Mouse (Mus musculus) forebrain, embryonic 13.5 days (tissue): ENCODE data around the gene Tigd3. TPM values are rescaled to one million over a fixed set of nuclear protein-coding genes. Genes with fewer than 3 reads are reported as not detected.

ENCODE experiments used
- ATAC-seq: fragments of 200-750 bp; cut with Nextera tagmentation; 2 replicates; pipeline ENCODE4 v1.8.0; 2017
- H3K27ac ChIP-seq: fragments of 300-500 bp; sonication (generic); 2 replicates; pipeline ENCODE4 v1.5.1; 2015; ENCODE audit warnings: inconsistent platforms, mild to moderate bottlenecking, moderate library complexity
- H3K27me3 ChIP-seq: fragments of 300-500 bp; sonication (generic); 2 replicates; pipeline ENCODE4 v1.6.1; 2015; ENCODE audit warnings: mild to moderate bottlenecking, inconsistent platforms
- H3K36me3 ChIP-seq: fragments of 300-500 bp; sonication (generic); 2 replicates; pipeline ENCODE4 v1.6.1; 2015; ENCODE audit warnings: mild to moderate bottlenecking, inconsistent platforms; ENCODE audit not compliant: poor library complexity, severe bottlenecking
- H3K4me1 ChIP-seq: fragments of 300-500 bp; sonication (generic); 2 replicates; pipeline ENCODE4 v1.6.1; 2015; ENCODE audit warnings: inconsistent platforms
- H3K4me2 ChIP-seq: fragments of 300-500 bp; sonication (generic); 2 replicates; pipeline ENCODE4 v1.6.1; 2015; ENCODE audit warnings: inconsistent platforms, mild to moderate bottlenecking, moderate library complexity
- H3K4me3 ChIP-seq: fragments of 300-500 bp; sonication (generic); 2 replicates; pipeline ENCODE4 v1.5.1; 2015; ENCODE audit warnings: mild to moderate bottlenecking, inconsistent platforms
- H3K9ac ChIP-seq: fragments of 300-500 bp; sonication (generic); 2 replicates; pipeline ENCODE4 v1.6.1; 2015; ENCODE audit warnings: mild to moderate bottlenecking, inconsistent platforms
- H3K9me3 ChIP-seq: fragments of 300-500 bp; sonication (generic); replicated peaks from 2 replicates; pipeline ENCODE4 v1.6.1; 2016; ENCODE audit warnings: inconsistent platforms
- WGBS: fragments of 180-500 bp; shearing (Covaris S2); methylation state at CpG from one replicate; pipeline ENCODE4 v1.1.7; 2015; 5-methylcytosine and 5-hydroxymethylcytosine counted together
- polyA plus RNA-seq: library from polyadenylated mRNA; unstranded; fragments of >200 nt; fragmentation: Nextera tagmentation; extraction: Ambion mirVana; gene quantifications from 2 replicates; pipeline ENCODE4 v1.2.1, GENCODE M21; 2015

The Tigd3 gene
- polyA plus RNA-seq, 1 experiment from 2014 or later, result 13.1 TPM

DNA sequence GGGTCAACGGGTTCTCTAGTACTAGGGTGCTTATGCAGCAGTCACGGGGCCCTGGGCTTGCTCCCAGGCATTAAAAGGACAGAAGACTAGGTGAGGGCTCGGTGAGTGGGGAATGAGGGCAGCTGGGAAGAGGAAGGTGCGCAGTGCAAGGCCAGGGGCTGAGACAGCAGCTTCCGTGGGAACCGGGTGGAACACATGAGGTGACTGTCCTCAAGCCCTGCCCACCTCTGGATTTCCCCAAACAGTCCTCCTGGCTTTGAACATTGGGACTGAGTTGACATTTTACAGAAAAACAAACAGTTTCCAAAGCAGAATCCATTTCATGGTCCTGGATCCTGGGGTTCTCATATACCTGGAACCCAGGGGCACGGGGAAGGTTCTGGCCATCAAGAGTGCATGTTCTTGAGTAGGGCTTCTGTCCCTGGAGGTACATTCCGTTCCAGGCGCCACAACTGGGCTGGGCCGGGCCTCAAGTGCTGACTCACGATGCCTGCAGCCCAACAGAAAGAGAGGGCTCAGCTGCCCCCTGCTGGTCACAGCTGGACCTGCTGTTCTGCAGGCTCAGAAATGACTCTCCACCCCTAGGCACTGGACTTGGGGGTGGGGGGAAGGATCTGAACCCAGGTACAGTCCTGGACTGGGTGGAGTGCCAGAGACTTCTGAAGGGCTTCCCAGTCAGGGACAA is 44.0 kb downstream of the Tigd3 start:
- H3K9ac ChIP-seq, result no peak overlapping the region
- H3K36me3 ChIP-seq, result peaks cover 20% of the 10 kb centered on the region
- no peaks in the 10 kb centered on the region for H3K9me3 ChIP-seq
- H3K27ac ChIP-seq, result no peak overlapping the region; the same call in 1 of the 2 replicates
- H3K27me3 ChIP-seq, result no peaks in the 10 kb centered on the region
- H3K4me3 ChIP-seq, result no peak overlapping the region
- H3K4me1 ChIP-seq, result peaks cover 61% of the 10 kb centered on the region
- WGBS, result 31% methylated on average over 11 of the region's 11 CpGs
- peak; percentile 14; the same call in 1 of the 2 replicates for ATAC-seq
- peak overlapping the region; percentile 18; the same call in 1 of the 2 replicates for H3K4me2 ChIP-seq

DNA sequence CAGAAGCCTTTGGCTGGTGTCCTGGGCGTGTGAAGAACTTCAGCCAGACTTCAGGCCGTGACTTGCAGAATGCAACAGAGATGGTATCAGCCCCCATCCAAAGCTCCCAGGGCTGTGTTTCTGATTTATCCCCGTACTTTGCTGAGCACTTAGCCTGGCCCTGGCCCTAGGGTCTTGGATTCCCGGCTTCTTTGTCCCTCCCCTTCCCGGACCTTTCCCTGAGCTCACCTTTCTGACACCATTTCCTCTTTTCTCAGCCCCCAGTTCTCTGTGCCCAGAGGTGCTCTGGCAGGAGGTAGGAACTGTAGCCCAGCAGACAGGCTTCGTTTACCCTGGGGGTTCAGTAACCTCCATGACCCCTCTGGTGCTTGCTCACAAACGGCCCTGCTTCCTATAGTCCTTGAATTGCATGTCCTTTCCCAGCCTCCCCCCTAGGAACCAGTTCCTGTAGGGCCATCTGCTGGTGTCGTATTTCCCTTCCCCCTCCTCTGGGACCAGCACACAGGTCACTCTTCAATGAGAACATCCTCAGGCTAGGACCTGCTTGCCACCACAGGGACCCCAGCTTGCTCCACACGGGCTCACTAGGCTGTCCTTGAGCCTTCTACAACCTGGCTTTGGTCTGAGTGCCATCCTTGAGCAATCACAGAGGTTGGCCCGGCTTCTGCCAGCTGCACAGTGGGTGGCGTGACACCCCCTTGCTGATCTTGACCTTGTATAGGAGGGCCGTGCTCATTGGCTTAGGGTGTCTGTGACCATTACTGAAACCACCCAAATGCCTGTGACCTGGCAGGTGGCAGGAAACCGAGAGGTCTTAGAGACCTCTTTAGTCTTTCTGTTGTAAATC is 44.9 kb downstream of the Tigd3 start:
- H3K4me2 ChIP-seq, result 0 out of 2 replicates have a peak overlapping the region, but pooled peaks have one; percentile 68
- H3K9ac ChIP-seq, result peak overlapping the region; percentile 69; the same call in 1 of the 2 replicates

DNA sequence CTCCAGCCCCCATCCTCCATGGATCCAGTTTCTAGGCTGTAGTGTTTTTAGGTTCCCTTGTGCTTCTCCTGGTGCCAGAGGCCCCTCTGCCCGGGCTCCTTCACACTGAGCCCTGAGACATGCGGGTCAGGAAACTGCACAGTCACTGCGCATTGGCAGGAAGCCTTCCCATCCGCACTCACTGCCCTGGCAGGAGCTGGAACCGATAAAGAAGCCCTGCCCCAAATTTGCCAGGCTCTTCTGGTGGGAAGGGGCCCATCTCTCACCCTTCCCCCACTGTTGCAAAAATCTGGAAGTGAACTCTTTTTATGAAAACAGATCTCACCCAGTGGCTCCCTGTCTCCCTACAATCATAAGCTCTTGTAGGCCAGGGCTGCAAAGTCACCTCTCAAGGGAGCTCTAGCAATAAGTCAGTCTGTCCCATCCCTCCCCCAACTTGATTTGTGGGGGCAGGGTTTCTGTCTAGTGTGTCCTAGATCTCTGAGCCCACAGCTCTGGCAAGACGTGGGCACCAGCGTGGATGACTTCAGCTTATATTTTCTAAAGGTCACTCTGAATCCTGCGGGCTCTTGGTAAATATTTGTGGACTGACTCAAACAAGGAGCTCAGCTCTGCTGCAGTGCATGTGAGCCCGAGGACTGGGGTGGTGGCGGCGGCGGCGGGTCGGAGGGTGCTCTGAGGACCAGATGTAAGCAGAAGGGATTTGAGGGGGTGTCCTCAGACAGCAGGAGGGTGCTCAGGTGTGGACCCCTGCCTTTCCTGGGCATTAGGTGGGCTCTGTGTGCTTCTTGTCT is 45.7 kb downstream of the Tigd3 start:
- Histone ChIP-seq H3K9me3 (no peaks in the 10 kb centered on the region), H3K27me3 (no peaks in the 10 kb centered on the region), H3K27ac (peak overlapping the region; percentile 99), H3K4me2 (peak overlapping the region; percentile 68), H3K4me1 (peaks cover 79% of the 10 kb centered on the region), H3K36me3 (peaks cover 18% of the 10 kb centered on the region), H3K4me3 (no peak overlapping the region), H3K9ac (peak overlapping the region; percentile 69)
- 65% methylated on average over 14 of the region's 14 CpGs for WGBS
- no peak for ATAC-seq

More for the DNA sequence above, 44.9 kb downstream of the Tigd3 start:
- no peak overlapping the region for H3K4me3 ChIP-seq
- H3K36me3 ChIP-seq, result peaks cover 19% of the 10 kb centered on the region
- H3K27me3 ChIP-seq, result no peaks in the 10 kb centered on the region
- peaks cover 70% of the 10 kb centered on the region for H3K4me1 ChIP-seq
- no peak overlapping the region; the same call in 1 of the 2 replicates for H3K27ac ChIP-seq
- no peaks in the 10 kb centered on the region for H3K9me3 ChIP-seq
- no peak for ATAC-seq
- 57% methylated on average over 13 of the region's 13 CpGs for WGBS

DNA sequence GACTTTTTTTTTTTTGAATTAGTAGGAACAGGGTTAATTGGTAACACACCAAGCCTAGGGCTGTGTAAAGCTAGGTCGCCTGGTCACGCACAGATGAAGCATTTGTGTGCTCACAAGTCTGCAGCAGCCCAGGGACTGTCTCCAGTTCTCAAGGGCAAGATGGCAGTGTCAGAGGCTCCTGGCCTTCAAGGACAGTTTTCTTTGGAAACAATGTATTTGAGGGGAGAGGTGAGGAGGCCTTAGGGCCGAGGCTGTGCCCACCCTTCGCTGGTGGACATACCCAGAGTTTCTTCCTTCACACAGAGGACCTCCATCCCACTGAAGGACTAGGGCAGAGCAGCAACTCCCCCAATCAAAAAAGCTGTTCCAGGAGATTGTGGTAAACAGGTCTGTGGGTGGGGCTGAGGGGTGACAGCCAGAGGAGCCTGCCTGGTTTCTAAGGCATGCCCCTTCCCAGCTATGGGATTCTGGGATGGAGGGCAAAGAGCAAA is 46.6 kb downstream of the Tigd3 start:
- H3K36me3 ChIP-seq, result peaks cover 9% of the 10 kb centered on the region
- peak overlapping the region; percentile 99 for H3K27ac ChIP-seq
- ATAC-seq, result no peak
- H3K27me3 ChIP-seq, result no peaks in the 10 kb centered on the region
- peaks cover 87% of the 10 kb centered on the region for H3K4me1 ChIP-seq
- H3K4me3 ChIP-seq, result peak overlapping the region; percentile 32; the same call in 1 of the 2 replicates
- peak overlapping the region; percentile 68 for H3K4me2 ChIP-seq
- peak overlapping the region; percentile 69 for H3K9ac ChIP-seq
- no peaks in the 10 kb centered on the region for H3K9me3 ChIP-seq
- 35% methylated on average over 4 of the region's 4 CpGs for WGBS

DNA sequence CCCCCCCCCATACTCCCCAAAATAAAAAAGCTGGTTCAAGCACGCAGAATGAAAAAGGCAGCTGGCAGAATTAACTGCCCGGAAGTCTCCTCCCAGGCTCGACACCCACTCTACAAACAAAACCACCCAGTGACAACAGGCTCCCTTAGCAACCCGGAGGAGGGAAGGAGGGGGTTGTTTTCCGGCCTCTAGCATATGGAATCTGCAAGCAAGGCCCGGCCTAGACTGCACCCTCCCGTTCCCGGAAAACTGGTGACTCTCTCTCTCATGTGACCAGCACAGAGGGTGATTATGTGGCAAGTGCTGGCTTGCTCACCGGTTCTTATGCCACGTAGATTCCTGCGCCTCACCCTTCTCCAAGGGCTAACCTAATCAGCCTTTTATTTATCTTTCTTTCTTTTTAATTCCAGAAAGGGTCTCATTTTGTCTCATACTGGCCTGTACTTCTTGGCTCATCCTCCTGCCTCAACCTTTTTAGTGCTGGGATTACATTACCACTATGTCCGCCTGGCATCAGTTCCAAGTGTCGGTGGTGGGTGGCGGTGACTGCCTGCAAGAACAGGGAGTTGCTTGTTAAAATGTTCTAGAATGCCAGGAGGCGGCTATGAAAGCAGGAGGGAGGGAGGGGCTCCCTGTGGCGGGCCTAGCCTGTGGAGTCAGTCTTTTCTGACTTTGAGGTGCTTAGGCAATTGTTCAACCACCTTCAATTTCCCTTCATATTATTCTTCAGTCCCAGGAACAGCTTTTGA is 47.2 kb downstream of the Tigd3 start:
- Histone ChIP-seq H3K4me1 (peaks cover 88% of the 10 kb centered on the region), H3K9ac (peak overlapping the region; percentile 69), H3K4me3 (peak overlapping the region; percentile 32), H3K9me3 (no peaks in the 10 kb centered on the region), H3K27me3 (no peaks in the 10 kb centered on the region), H3K4me2 (peak overlapping the region; percentile 68), H3K36me3 (0 out of 2 replicates have a peak, but pooled peaks cover 3% of the 10 kb centered on the region), H3K27ac (peak overlapping the region; percentile 99)
- peak; percentile 84 for ATAC-seq
- 2% methylated on average over 16 of the region's 16 CpGs for whole genome bisulfite sequencing

DNA sequence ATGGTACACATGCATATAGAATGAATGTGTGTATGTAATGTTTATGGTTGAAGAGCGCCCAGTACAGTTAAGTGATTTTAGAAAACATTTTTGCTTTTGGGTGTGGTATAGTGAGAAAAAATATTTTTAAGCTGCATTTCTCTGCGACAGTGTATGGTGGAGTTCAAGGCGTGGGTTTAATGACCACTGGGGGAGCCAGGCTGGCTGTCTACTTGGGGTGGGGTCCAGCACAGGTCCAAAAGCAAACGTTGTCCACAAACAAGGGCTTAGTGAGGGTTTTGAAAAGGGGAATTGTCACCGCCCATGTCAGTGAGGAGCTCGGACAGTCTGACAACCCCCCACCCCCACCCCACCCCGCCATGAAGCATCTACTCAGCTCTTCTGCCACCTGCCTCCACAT is 47.8 kb downstream of the Tigd3 start:
- H3K9me3 ChIP-seq, result no peaks in the 10 kb centered on the region
- H3K27ac ChIP-seq, result peak overlapping the region; percentile 99
- 1% methylated on average over 7 of the region's 7 CpGs for WGBS
- peaks cover 88% of the 10 kb centered on the region for H3K4me1 ChIP-seq
- H3K9ac ChIP-seq, result peak overlapping the region; percentile 69
- H3K4me3 ChIP-seq, result peak overlapping the region; percentile 32
- peak overlapping the region; percentile 68 for H3K4me2 ChIP-seq
- no peaks in the 10 kb centered on the region for H3K36me3 ChIP-seq
- ATAC-seq, result peak; percentile 40
- H3K27me3 ChIP-seq, result no peaks in the 10 kb centered on the region

DNA sequence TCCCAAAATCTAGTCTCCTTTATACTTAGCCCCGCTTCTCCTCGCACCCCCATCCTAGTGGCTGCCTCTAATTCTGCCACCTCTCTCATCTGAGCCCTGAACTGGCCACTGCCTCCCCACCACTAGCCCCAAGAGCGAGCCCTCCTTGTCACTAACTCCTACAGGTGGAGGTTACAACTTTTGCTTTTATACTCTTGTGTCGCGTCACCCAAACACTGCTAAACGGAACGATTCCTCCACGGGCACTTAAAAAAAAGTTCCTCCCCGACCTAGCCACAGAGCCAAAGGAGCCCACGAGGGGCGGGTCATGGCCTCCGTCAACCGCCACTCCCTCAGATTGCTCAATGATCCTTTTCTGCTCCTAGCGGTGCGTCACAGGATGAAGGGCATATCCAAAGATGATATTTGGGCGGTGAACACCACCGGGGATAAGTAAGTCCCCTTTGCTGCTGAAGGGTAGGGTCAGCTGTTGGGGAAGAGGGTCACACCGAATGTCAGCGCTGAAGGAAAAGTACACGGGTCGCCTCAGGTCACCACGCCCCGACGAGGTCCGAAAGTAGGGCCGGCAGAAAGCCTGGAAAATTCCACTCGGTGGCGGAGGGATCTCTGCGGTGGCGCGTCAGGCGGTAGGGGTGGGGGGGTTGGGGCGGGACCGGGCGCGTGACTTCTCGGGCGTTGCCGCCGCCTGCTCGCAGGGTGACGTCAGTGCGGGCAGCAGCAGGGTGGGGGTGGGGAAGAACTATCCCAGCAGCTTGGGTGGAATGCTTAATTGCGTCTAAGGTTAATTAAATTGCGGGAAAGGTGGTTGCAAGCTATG is 48.4 kb downstream of the Tigd3 start:
- no peaks in the 10 kb centered on the region for H3K9me3 ChIP-seq
- peaks cover 88% of the 10 kb centered on the region for H3K4me1 ChIP-seq
- H3K36me3 ChIP-seq, result no peaks in the 10 kb centered on the region
- H3K4me2 ChIP-seq, result peak overlapping the region; percentile 68
- peak overlapping the region; percentile 69 for H3K9ac ChIP-seq
- H3K27me3 ChIP-seq, result no peaks in the 10 kb centered on the region
- H3K27ac ChIP-seq, result peak overlapping the region; percentile 99
- peak; percentile 43 for ATAC-seq
- peak overlapping the region; percentile 32 for H3K4me3 ChIP-seq
- 7% methylated on average over 44 of the region's 45 CpGs for WGBS

DNA sequence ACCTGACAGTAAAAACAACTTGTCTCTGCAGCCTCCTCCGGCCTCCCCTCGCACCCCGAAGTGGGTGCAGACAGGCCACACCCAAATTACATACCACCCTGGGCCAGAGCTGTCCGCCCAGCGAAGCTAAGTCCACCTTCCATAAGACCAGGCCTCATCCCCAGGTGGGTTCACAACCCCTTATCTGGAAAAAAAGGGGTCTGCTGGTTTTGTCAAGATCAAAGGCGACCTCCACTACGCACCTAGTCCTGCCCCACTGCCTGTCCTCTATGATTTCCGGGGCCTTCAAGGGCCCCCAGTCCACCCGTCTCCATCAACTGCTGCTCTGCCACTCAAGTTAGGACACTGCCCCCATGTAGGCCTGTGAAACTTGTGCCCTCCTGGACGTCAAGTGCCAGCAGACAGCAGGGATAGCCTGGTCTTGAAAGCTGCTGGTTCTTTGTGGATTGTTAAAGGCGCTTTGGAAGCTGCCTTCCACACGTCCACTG is 49.1 kb downstream of the Tigd3 start:
- H3K9me3 ChIP-seq, result no peaks in the 10 kb centered on the region
- H3K27me3 ChIP-seq, result no peaks in the 10 kb centered on the region
- H3K4me1 ChIP-seq, result peaks cover 82% of the 10 kb centered on the region
- peak overlapping the region; percentile 62 for H3K9ac ChIP-seq
- no peaks in the 10 kb centered on the region for H3K36me3 ChIP-seq
- no peak for ATAC-seq
- WGBS, result 83% methylated on average over 12 of the region's 12 CpGs
- peak overlapping the region; percentile 32 for H3K4me3 ChIP-seq
- peak overlapping the region; percentile 99 for H3K27ac ChIP-seq
- H3K4me2 ChIP-seq, result peak overlapping the region; percentile 68

DNA sequence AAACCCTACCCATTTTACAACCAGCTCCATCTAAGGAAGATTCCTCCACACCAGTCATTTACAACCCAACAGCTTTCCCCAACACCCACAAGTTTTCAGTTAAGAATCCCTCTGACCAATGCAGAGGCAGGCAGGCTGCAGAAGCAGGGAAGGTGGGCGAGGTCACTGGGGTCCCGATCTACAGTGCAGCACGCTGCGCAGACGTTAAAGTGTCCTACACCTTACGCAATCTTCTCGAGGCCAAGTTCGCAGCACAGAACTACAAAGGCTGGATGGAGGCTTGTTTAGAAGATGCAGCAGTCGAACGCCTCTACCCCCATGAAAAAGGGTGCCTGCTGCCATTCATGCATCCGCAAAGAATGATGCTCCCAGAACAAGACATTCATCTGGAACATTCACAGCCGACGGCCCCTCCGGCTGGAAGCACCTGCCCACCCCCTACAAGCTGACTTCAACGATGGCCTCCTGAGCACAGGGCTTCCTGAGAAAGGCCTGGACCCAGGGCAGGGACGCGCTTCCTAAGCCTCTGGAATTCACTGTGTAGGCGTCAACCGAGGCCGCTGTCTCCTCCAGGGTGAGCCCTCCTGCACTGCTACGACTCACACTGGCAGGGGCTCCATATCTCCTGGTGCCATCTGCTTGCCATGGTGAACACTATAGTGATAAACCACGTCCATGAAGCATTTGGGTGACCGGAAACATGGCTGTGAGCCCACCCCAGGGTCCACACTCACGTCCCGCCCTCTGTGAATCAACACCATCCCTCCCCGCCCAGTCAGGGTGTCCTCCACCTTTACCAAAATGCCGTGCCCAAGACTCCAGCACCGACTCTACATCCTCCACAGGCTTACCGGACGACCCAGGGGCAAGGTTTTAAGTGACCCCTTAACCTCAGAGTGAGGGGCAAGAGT is 49.9 kb downstream of the Tigd3 start:
- H3K4me2 ChIP-seq, result peak overlapping the region; percentile 22
- peak overlapping the region; percentile 30; the same call in 1 of the 2 replicates for H3K9ac ChIP-seq
- no peak overlapping the region for H3K4me3 ChIP-seq
- H3K4me1 ChIP-seq, result peaks cover 74% of the 10 kb centered on the region
- no peak for ATAC-seq
- peak overlapping the region; percentile 33 for H3K27ac ChIP-seq
- no peaks in the 10 kb centered on the region for H3K27me3 ChIP-seq
- H3K9me3 ChIP-seq, result no peaks in the 10 kb centered on the region
- no peaks in the 10 kb centered on the region for H3K36me3 ChIP-seq
- WGBS, result 86% methylated on average over 30 of the region's 30 CpGs
